Mouse (Mus musculus) forebrain, embryonic 15.5 days (tissue): ENCODE results near the gene Atl1. TPM values are rescaled to one million over a fixed set of nuclear protein-coding genes. Genes with fewer than 3 reads are reported as not detected.
A peak's percentile ranks its signal among the peaks of the same experiment; 100 is the strongest.

Experiments
- ATAC-seq: fragments of 200-750 bp; cut with Nextera tagmentation; replicated peaks from 2 replicates; pipeline ENCODE4 v1.8.0; 2017; ENCODE audit warnings: mild to moderate bottlenecking, moderate TSS enrichment, moderate library complexity
- H3K27ac ChIP-seq: fragments of 300-500 bp; sonication (generic); replicated peaks from 2 replicates; pipeline ENCODE4 v1.5.1; 2015; ENCODE audit warnings: mild to moderate bottlenecking, inconsistent platforms
- H3K27me3 ChIP-seq: fragments of 300-500 bp; sonication (generic); 2 replicates; pipeline ENCODE4 v1.6.1; 2015; ENCODE audit warnings: inconsistent platforms
- H3K36me3 ChIP-seq: fragments of 300-500 bp; sonication (generic); 2 replicates; pipeline ENCODE4 v1.6.1; 2015; ENCODE audit warnings: mild to moderate bottlenecking, inconsistent platforms
- H3K4me1 ChIP-seq: fragments of 300-500 bp; sonication (generic); 2 replicates; pipeline ENCODE4 v1.6.1; 2015; ENCODE audit warnings: inconsistent platforms
- H3K4me2 ChIP-seq: fragments of 300-500 bp; sonication (generic); replicated peaks from 2 replicates; pipeline ENCODE4 v1.6.1; 2015; ENCODE audit warnings: mild to moderate bottlenecking, inconsistent platforms
- H3K4me3 ChIP-seq: fragments of 300-500 bp; sonication (generic); 2 replicates; pipeline ENCODE4 v1.5.1; 2015; ENCODE audit warnings: mild to moderate bottlenecking, inconsistent platforms
- H3K9ac ChIP-seq: fragments of 300-500 bp; sonication (generic); replicated peaks from 2 replicates; pipeline ENCODE4 v1.6.1; 2015; ENCODE audit warnings: mild to moderate bottlenecking, inconsistent platforms
- H3K9me3 ChIP-seq: fragments of 300-500 bp; sonication (generic); 2 replicates; pipeline ENCODE4 v1.6.1; 2016; ENCODE audit warnings: inconsistent platforms
- WGBS: fragments of 180-500 bp; shearing (Covaris S2); methylation state at CpG from one replicate; pipeline ENCODE4 v1.1.7; 2015; ENCODE audit warnings: mixed read lengths; 5-methylcytosine and 5-hydroxymethylcytosine counted together
- polyA plus RNA-seq: library from polyadenylated mRNA; unstranded; fragments of >200 nt; fragmentation: Nextera tagmentation; extraction: Ambion mirVana; gene quantifications from 2 replicates; pipeline ENCODE4 v1.2.1, GENCODE M21; 2015

Gene Atl1
- polyA plus RNA-seq, 1 experiment from 2014 or later: 123 TPM

- no peak overlapping the region for H3K9ac ChIP-seq
- no peaks in the 10 kb centered on the region for H3K27me3 ChIP-seq
- H3K4me1 ChIP-seq: no peaks in the 10 kb centered on the region
- 86% methylated on average over 6 of the region's 6 CpGs for WGBS
- H3K9me3 ChIP-seq: no peaks in the 10 kb centered on the region
- H3K4me2 ChIP-seq: no peak overlapping the region
- ATAC-seq: no peak
- no peak overlapping the region for H3K4me3 ChIP-seq
- no peak overlapping the region for H3K27ac ChIP-seq
- H3K36me3 ChIP-seq: peaks cover 76% of the 10 kb centered on the region
These were observed 70.7 kb downstream of the Atl1 start for GRCm38 (mm10) chr12:69963141-69963540.

- 83% methylated on average over 3 of the region's 3 CpGs for WGBS
These were observed 73.2 kb downstream of the Atl1 start for GRCm38 (mm10) chr12:69965644-69966043.

GRCm38 (mm10) chr12:69966071-69966470 lies 73.7 kb downstream of the Atl1 start:
- no peak overlapping the region for H3K9ac ChIP-seq
- H3K4me2 ChIP-seq: no peak overlapping the region
- no peaks in the 10 kb centered on the region for H3K27me3 ChIP-seq
- peaks cover 68% of the 10 kb centered on the region for H3K36me3 ChIP-seq
- WGBS: 86% methylated on average over 5 of the region's 5 CpGs
- no peak for ATAC-seq
- H3K27ac ChIP-seq: no peak overlapping the region
- H3K9me3 ChIP-seq: no peaks in the 10 kb centered on the region
- no peak overlapping the region for H3K4me3 ChIP-seq
- H3K4me1 ChIP-seq: no peaks in the 10 kb centered on the region

More at GRCm38 (mm10) chr12:69965644-69966043, 73.2 kb downstream of the Atl1 start:
- Histone ChIP-seq H3K9ac (no peak overlapping the region), H3K4me3 (no peak overlapping the region), H3K27ac (no peak overlapping the region), H3K27me3 (no peaks in the 10 kb centered on the region), H3K4me1 (no peaks in the 10 kb centered on the region), H3K36me3 (peaks cover 68% of the 10 kb centered on the region), H3K4me2 (no peak overlapping the region), H3K9me3 (no peaks in the 10 kb centered on the region)
- ATAC-seq: no peak

GRCm38 (mm10) chr12:69967112-69967511 lies 74.7 kb downstream of the Atl1 start:
- no peaks in the 10 kb centered on the region for H3K4me1 ChIP-seq
- no peaks in the 10 kb centered on the region for H3K9me3 ChIP-seq
- H3K4me2 ChIP-seq: no peak overlapping the region
- H3K27me3 ChIP-seq: no peaks in the 10 kb centered on the region
- no peak for ATAC-seq
- no peak overlapping the region for H3K27ac ChIP-seq
- no peak overlapping the region for H3K4me3 ChIP-seq
- H3K36me3 ChIP-seq: peaks cover 67% of the 10 kb centered on the region
- WGBS: 90% methylated on average over 6 of the region's 6 CpGs
- H3K9ac ChIP-seq: no peak overlapping the region

- H3K9me3 ChIP-seq: no peaks in the 10 kb centered on the region
- H3K4me1 ChIP-seq: no peaks in the 10 kb centered on the region
- ATAC-seq: no peak
- H3K27me3 ChIP-seq: no peaks in the 10 kb centered on the region
- no peak overlapping the region for H3K4me3 ChIP-seq
- no peak overlapping the region for H3K9ac ChIP-seq
- WGBS: 63% methylated on average over 5 of the region's 5 CpGs
- H3K4me2 ChIP-seq: no peak overlapping the region
- H3K27ac ChIP-seq: no peak overlapping the region
- peaks cover 56% of the 10 kb centered on the region for H3K36me3 ChIP-seq
These were observed 75.7 kb downstream of the Atl1 start for GRCm38 (mm10) chr12:69968154-69968553.

GRCm38 (mm10) chr12:69973666-69974065 lies 81.3 kb downstream of the Atl1 start:
- no peaks in the 10 kb centered on the region for H3K9me3 ChIP-seq
- no peak overlapping the region for H3K4me3 ChIP-seq
- no peaks in the 10 kb centered on the region for H3K27me3 ChIP-seq
- no peak overlapping the region for H3K4me2 ChIP-seq
- H3K27ac ChIP-seq: no peak overlapping the region
- H3K36me3 ChIP-seq: peaks cover 20% of the 10 kb centered on the region
- ATAC-seq: no peak
- peaks cover 9% of the 10 kb centered on the region for H3K4me1 ChIP-seq
- no peak overlapping the region for H3K9ac ChIP-seq

- peaks cover 11% of the 10 kb centered on the region for H3K4me1 ChIP-seq
- 87% methylated on average over 6 of the region's 6 CpGs for WGBS
- H3K36me3 ChIP-seq: peaks cover 7% of the 10 kb centered on the region
These were observed 84.3 kb downstream of the Atl1 start for GRCm38 (mm10) chr12:69976688-69977087.

GRCm38 (mm10) chr12:69977376-69977998 lies 85.1 kb downstream of the Atl1 start:
- Histone ChIP-seq H3K4me2 (no peak overlapping the region), H3K27ac (no peak overlapping the region), H3K36me3 (peaks cover 8% of the 10 kb centered on the region), H3K4me1 (peaks cover 11% of the 10 kb centered on the region), H3K9me3 (no peaks in the 10 kb centered on the region), H3K27me3 (no peaks in the 10 kb centered on the region), H3K9ac (no peak overlapping the region), H3K4me3 (no peak overlapping the region)
- WGBS: 61% methylated on average over 9 of the region's 9 CpGs
- ATAC-seq: no peak

More at GRCm38 (mm10) chr12:69976688-69977087, 84.3 kb downstream of the Atl1 start:
- H3K9ac ChIP-seq: no peak overlapping the region
- H3K27ac ChIP-seq: no peak overlapping the region
- no peak overlapping the region for H3K4me2 ChIP-seq
- no peak overlapping the region for H3K4me3 ChIP-seq
- no peaks in the 10 kb centered on the region for H3K9me3 ChIP-seq
- no peak for ATAC-seq
- H3K27me3 ChIP-seq: no peaks in the 10 kb centered on the region

GRCm38 (mm10) chr12:69982874-69983273 lies 90.5 kb downstream of the Atl1 start:
- no peak overlapping the region for H3K9ac ChIP-seq
- peaks cover 19% of the 10 kb centered on the region for H3K4me1 ChIP-seq
- WGBS: 69% methylated on average over 5 of the region's 5 CpGs
- no peaks in the 10 kb centered on the region for H3K27me3 ChIP-seq
- peaks cover 21% of the 10 kb centered on the region for H3K36me3 ChIP-seq
- H3K27ac ChIP-seq: no peak overlapping the region
- ATAC-seq: no peak
- no peak overlapping the region for H3K4me2 ChIP-seq
- H3K9me3 ChIP-seq: no peaks in the 10 kb centered on the region
- H3K4me3 ChIP-seq: no peak overlapping the region

GRCm38 (mm10) chr12:69985546-69985945 lies 93.1 kb downstream of the Atl1 start:
- H3K9me3 ChIP-seq: no peaks in the 10 kb centered on the region
- peak overlapping the region; percentile 66 for H3K4me3 ChIP-seq
- no peak overlapping the region for H3K27ac ChIP-seq
- H3K4me2 ChIP-seq: peak overlapping the region; percentile 67
- ATAC-seq: no peak
- 26% methylated on average over 4 of the region's 4 CpGs for WGBS
- H3K4me1 ChIP-seq: peaks cover 19% of the 10 kb centered on the region
- peak overlapping the region; percentile 71; the same call in 1 of the 2 replicates for H3K9ac ChIP-seq
- H3K27me3 ChIP-seq: no peaks in the 10 kb centered on the region
- H3K36me3 ChIP-seq: peaks cover 18% of the 10 kb centered on the region; the same call in 1 of the 2 replicates

GRCm38 (mm10) chr12:69986241-69986762 lies 93.9 kb downstream of the Atl1 start:
- peaks cover 16% of the 10 kb centered on the region for H3K4me1 ChIP-seq
- H3K9ac ChIP-seq: peak overlapping the region; percentile 71
- peak; percentile 52; the same call in 1 of the 2 replicates for ATAC-seq
- peak overlapping the region; percentile 66 for H3K4me3 ChIP-seq
- peak overlapping the region; percentile 75 for H3K27ac ChIP-seq
- peaks cover 18% of the 10 kb centered on the region; the same call in 1 of the 2 replicates for H3K36me3 ChIP-seq
- H3K9me3 ChIP-seq: no peaks in the 10 kb centered on the region
- H3K4me2 ChIP-seq: peak overlapping the region; percentile 67
- H3K27me3 ChIP-seq: no peaks in the 10 kb centered on the region
- 0% methylated on average over 34 of the region's 36 CpGs for WGBS

GRCm38 (mm10) chr12:69986786-69987497 lies 94.5 kb downstream of the Atl1 start, which contains the start of gene Sav1:
TSS of gene Sav1 (minus strand) at chr12:69987002.
- H3K36me3 ChIP-seq: peaks cover 15% of the 10 kb centered on the region; the same call in 1 of the 2 replicates
- H3K4me2 ChIP-seq: peak within 1 kb of the TSS; percentile 67
- peaks cover 16% of the 10 kb centered on the region for H3K4me1 ChIP-seq
- H3K27me3 ChIP-seq: no peaks in the 10 kb centered on the region
- H3K4me3 ChIP-seq: peak within 1 kb of the TSS; percentile 66
- H3K9ac ChIP-seq: peak within 1 kb of the TSS; percentile 71
- peak; percentile 94 for ATAC-seq
- peak within 1 kb of the TSS; percentile 75 for H3K27ac ChIP-seq
- H3K9me3 ChIP-seq: no peaks in the 10 kb centered on the region
- WGBS: 0% methylated on average over 71 of the region's 102 CpGs
